Comparison of ENCODE assay signal across 21 mouse cellular contexts in the genomic region with DNA sequence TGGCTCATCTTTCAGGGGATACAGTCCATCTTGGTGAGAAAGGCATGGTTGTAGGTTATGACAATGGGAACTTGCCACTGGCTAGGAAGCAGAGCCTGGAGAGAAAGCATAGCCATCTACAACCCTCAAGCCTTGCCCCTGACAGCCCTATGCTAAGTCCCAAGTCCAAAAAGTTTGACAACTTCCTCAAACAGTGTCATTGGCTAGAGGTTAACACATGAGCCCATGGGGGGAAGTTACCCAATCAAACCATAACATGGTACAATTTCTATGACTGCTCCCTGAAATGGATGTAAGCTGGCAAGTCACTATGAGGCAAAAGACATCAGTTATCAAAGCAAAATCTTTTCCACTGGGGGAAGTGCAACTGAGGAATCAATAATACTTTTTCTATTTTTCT.
"Had no signal": no experiment of that assay in that cellular context is flagged by ENCODE, and none has a peak within 500 bp of the region (broad histone marks: within the 10 kb centered on the region; RNA-seq: fewer than 3 reads in every experiment).

No protein-coding gene starts in this region.

- DNase-seq: cerebellum, adult 8-10 months; cerebellum, adult 9-10 months; cerebellum, adult 9-11 months; cerebellum, postnatal 10 days; cerebellum, postnatal 14 days; cerebellum, postnatal 25 days; cerebellum, postnatal 36 days; embryo, embryonic 11 days; forebrain, postnatal 0 days; gastrocnemius, adult 2 months; gastrocnemius, postnatal 10 days; gastrocnemius, postnatal 14 days; gastrocnemius, postnatal 25 days; gastrocnemius, postnatal 36 days; heart, adult 11 months; heart, adult 18-20 months; heart, adult 2 months had no signal

- ATAC-seq: forebrain, embryonic 13.5 days; forebrain, embryonic 14.5 days; forebrain, embryonic 15.5 days; forebrain, embryonic 16.5 days; forebrain, postnatal 0 days had no signal
